Mouse (Mus musculus) embryonic facial prominence, embryonic 15.5 days (tissue): ENCODE measurements at regions not wholly inside any gene's neighbourhood (a gene's known extent, or its start where the extent isn't known, plus 50 kb on each side); places are given as distances from the start of the nearest gene placed in this dataset.
"Not testable (repeated sequence)": the region's sequence is repeated elsewhere in the genome, so short reads cannot be mapped to it uniquely, and the experiment has no call there.

Experiments
- ATAC-seq: fragments of 200-750 bp; cut with Nextera tagmentation; 2 replicates; pipeline ENCODE4 v1.8.0; 2017; ENCODE audit warnings: low read depth, moderate TSS enrichment; ENCODE audit not compliant: insufficient number of reproducible peaks, low FRiP score, low TSS enrichment
- H3K27ac ChIP-seq: fragments of 300-500 bp; sonication (generic); replicated peaks from 2 replicates; pipeline ENCODE4 v1.5.1; 2015; ENCODE audit warnings: mild to moderate bottlenecking, inconsistent platforms
- H3K27me3 ChIP-seq: fragments of 300-500 bp; sonication (generic); 2 replicates; pipeline ENCODE4 v1.6.1; 2015; ENCODE audit warnings: inconsistent platforms
- H3K36me3 ChIP-seq: fragments of 300-500 bp; sonication (generic); 2 replicates; pipeline ENCODE4 v1.6.1; 2015; ENCODE audit warnings: mild to moderate bottlenecking, inconsistent platforms
- H3K4me1 ChIP-seq: fragments of 300-500 bp; sonication (generic); 2 replicates; pipeline ENCODE4 v1.6.1; 2015; ENCODE audit warnings: inconsistent platforms
- H3K4me2 ChIP-seq: fragments of 300-500 bp; sonication (generic); replicated peaks from 2 replicates; pipeline ENCODE4 v1.6.1; 2015; ENCODE audit warnings: mild to moderate bottlenecking, inconsistent platforms
- H3K4me3 ChIP-seq: fragments of 300-500 bp; sonication (generic); replicated peaks from 2 replicates; pipeline ENCODE4 v1.5.1; 2015; ENCODE audit warnings: mild to moderate bottlenecking, inconsistent platforms
- H3K9ac ChIP-seq: fragments of 300-500 bp; sonication (generic); 2 replicates; pipeline ENCODE4 v1.6.1; 2015; ENCODE audit warnings: inconsistent platforms
- H3K9me3 ChIP-seq: fragments of 300-500 bp; sonication (generic); replicated peaks from 2 replicates; pipeline ENCODE4 v1.6.1; 2016; ENCODE audit warnings: inconsistent platforms
- WGBS: fragments of 180-500 bp; shearing (Covaris S2); methylation state at CpG from one replicate; pipeline ENCODE4 v1.1.7; 2015; 5-methylcytosine and 5-hydroxymethylcytosine counted together

GRCm38 (mm10) chr3:40403402-40403801, 127.7 kb upstream of the Intu start:
- Histone ChIP-seq H3K9ac (no peak overlapping the region), H3K9me3 (no peaks in the 10 kb centered on the region), H3K4me1 (0 out of 2 replicates have a peak, but pooled peaks cover 2% of the 10 kb centered on the region), H3K27me3 (no peaks in the 10 kb centered on the region), H3K4me3 (no peak overlapping the region), H3K27ac (no peak overlapping the region), H3K4me2 (no peak overlapping the region), H3K36me3 (no peaks in the 10 kb centered on the region)
- WGBS, result 72% methylated on average over 4 of the region's 4 CpGs
- ATAC-seq, result no peak

- Histone ChIP-seq H3K4me1 (0 out of 2 replicates have a peak, but pooled peaks cover 5% of the 10 kb centered on the region), H3K9ac (no peak overlapping the region), H3K27ac (no peak overlapping the region), H3K27me3 (no peaks in the 10 kb centered on the region), H3K4me3 (no peak overlapping the region), H3K9me3 (no peaks in the 10 kb centered on the region), H3K36me3 (no peaks in the 10 kb centered on the region), H3K4me2 (no peak overlapping the region)
- ATAC-seq, result no peak
- 46% methylated on average over 18 of the region's 18 CpGs for WGBS
These were observed 125.8 kb upstream of the Intu start for GRCm38 (mm10) chr3:40405095-40405948.

- no peak for ATAC-seq
- Histone ChIP-seq H3K36me3 (no peaks in the 10 kb centered on the region), H3K4me2 (no peak overlapping the region), H3K9me3 (no peaks in the 10 kb centered on the region), H3K4me1 (0 out of 2 replicates have a peak, but pooled peaks cover 5% of the 10 kb centered on the region), H3K9ac (no peak overlapping the region), H3K4me3 (no peak overlapping the region), H3K27me3 (no peaks in the 10 kb centered on the region), H3K27ac (no peak overlapping the region)
- 90% methylated on average over 2 of the region's 2 CpGs for WGBS
These were observed 125.2 kb upstream of the Intu start for GRCm38 (mm10) chr3:40405949-40406236.

GRCm38 (mm10) chr3:40408921-40409488, 122.1 kb upstream of the Intu start:
- Histone ChIP-seq H3K9ac (no peak overlapping the region), H3K4me2 (no peak overlapping the region), H3K27me3 (no peaks in the 10 kb centered on the region), H3K27ac (no peak overlapping the region), H3K4me1 (0 out of 2 replicates have a peak, but pooled peaks cover 5% of the 10 kb centered on the region), H3K9me3 (no peaks in the 10 kb centered on the region), H3K4me3 (no peak overlapping the region), H3K36me3 (no peaks in the 10 kb centered on the region)
- ATAC-seq, result no peak
- WGBS, result 45% methylated on average over 5 of the region's 5 CpGs

GRCm38 (mm10) chr3:40410749-40411310, 120.3 kb upstream of the Intu start:
- ATAC-seq, result no peak

GRCm38 (mm10) chr3:40425183-40425844, 105.8 kb upstream of the Intu start:
- H3K27ac ChIP-seq, H3K36me3 ChIP-seq, H3K9me3 ChIP-seq, H3K9ac ChIP-seq, H3K4me2 ChIP-seq, ATAC-seq, H3K27me3 ChIP-seq, H3K4me1 ChIP-seq, H3K4me3 ChIP-seq: not testable (repeated sequence)
- 62% methylated on average over 16 of the region's 18 CpGs for WGBS

More at GRCm38 (mm10) chr3:40410749-40411310, 120.3 kb upstream of the Intu start:
- H3K9ac ChIP-seq, result no peak overlapping the region
- no peaks in the 10 kb centered on the region for H3K27me3 ChIP-seq
- H3K4me3 ChIP-seq, result no peak overlapping the region
- no peak overlapping the region for H3K4me2 ChIP-seq
- H3K27ac ChIP-seq, result no peak overlapping the region
- H3K36me3 ChIP-seq, result no peaks in the 10 kb centered on the region
- 0 out of 2 replicates have a peak, but pooled peaks cover 5% of the 10 kb centered on the region for H3K4me1 ChIP-seq
- WGBS, result 69% methylated on average over 4 of the region's 4 CpGs
- H3K9me3 ChIP-seq, result no peaks in the 10 kb centered on the region

- H3K4me1 ChIP-seq, result no peaks in the 10 kb centered on the region
- H3K4me2 ChIP-seq, result no peak overlapping the region
- no peak overlapping the region for H3K4me3 ChIP-seq
- 85% methylated on average over 4 of the region's 4 CpGs for WGBS
- no peaks in the 10 kb centered on the region for H3K9me3 ChIP-seq
- no peak overlapping the region for H3K27ac ChIP-seq
- H3K27me3 ChIP-seq, result no peaks in the 10 kb centered on the region
- H3K9ac ChIP-seq, result no peak overlapping the region
- H3K36me3 ChIP-seq, result no peaks in the 10 kb centered on the region
- no peak for ATAC-seq
These were observed 105.0 kb upstream of the Intu start for GRCm38 (mm10) chr3:40426070-40426469.

- Histone ChIP-seq H3K4me2 (no peak overlapping the region), H3K27me3 (no peaks in the 10 kb centered on the region), H3K9me3 (no peaks in the 10 kb centered on the region), H3K4me3 (no peak overlapping the region), H3K4me1 (no peaks in the 10 kb centered on the region), H3K36me3 (no peaks in the 10 kb centered on the region), H3K27ac (no peak overlapping the region), H3K9ac (no peak overlapping the region)
- WGBS, result 49% methylated on average over 5 of the region's 5 CpGs
- ATAC-seq, result no peak
These were observed 103.1 kb upstream of the Intu start for GRCm38 (mm10) chr3:40428021-40428420.

- no peaks in the 10 kb centered on the region for H3K9me3 ChIP-seq
- peaks cover 13% of the 10 kb centered on the region for H3K4me1 ChIP-seq
- no peak overlapping the region for H3K4me3 ChIP-seq
- H3K4me2 ChIP-seq, result no peak overlapping the region
- H3K9ac ChIP-seq, result no peak overlapping the region
- WGBS, result 87% methylated on average over 4 of the region's 4 CpGs
- H3K27me3 ChIP-seq, result no peaks in the 10 kb centered on the region
- ATAC-seq, result no peak
- H3K36me3 ChIP-seq, result no peaks in the 10 kb centered on the region
- H3K27ac ChIP-seq, result no peak overlapping the region
These were observed 92.8 kb upstream of the Intu start for GRCm38 (mm10) chr3:40438251-40438650.

- Histone ChIP-seq H3K9ac (no peak overlapping the region), H3K36me3 (no peaks in the 10 kb centered on the region), H3K4me1 (peaks cover 22% of the 10 kb centered on the region), H3K27ac (peak overlapping the region; percentile 60), H3K4me3 (no peak overlapping the region), H3K4me2 (no peak overlapping the region), H3K27me3 (no peaks in the 10 kb centered on the region), H3K9me3 (no peaks in the 10 kb centered on the region)
- ATAC-seq, result no peak
- 55% methylated on average over 14 of the region's 14 CpGs for WGBS
These were observed 89.7 kb upstream of the Intu start for GRCm38 (mm10) chr3:40441092-40442036.
